Mouse (Mus musculus): ENCODE data around the gene Cnnm2. TPM values are rescaled to one million over a fixed set of nuclear protein-coding genes. Genes with fewer than 3 reads are reported as not detected.

The Cnnm2 gene
- polyA plus RNA-seq, 1 experiment from 2014 or later = 7.8 TPM

DNA sequence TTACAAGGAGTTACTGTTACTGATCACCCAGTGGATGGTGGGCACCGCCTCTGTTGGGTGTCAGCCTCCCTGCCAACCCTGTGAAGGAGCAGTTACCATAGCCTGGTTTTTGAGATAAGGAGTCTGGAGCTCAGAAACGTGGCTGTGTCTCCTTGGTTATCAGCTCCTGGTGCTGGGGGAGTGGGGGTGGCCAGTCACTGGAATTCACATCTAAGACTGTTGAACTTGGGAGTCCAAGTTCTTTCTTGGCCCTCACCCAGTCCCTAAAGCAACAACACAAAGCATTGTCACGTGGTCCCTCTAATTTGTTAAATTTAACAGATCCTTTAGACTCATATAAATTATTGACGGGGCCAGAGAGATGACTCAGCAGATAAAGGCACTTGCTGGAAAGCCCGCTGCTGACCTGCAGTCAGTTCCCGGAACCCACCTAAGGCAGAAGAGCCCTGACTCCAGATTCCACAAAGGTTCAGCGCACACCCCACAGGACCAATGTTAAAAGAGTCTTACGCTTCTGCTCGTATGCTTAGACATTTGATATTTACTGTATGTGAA is 88.1 kb downstream of the Cnnm2 start:
- Histone ChIP-seq H3K9me3 (replicated peaks) (no peaks in the 10 kb centered on the region), H3K27ac (replicated peaks) (no peak overlapping the region), H3K36me3 (no peaks in the 10 kb centered on the region), H3K4me3 (replicated peaks) (no peak overlapping the region), H3K9ac (replicated peaks) (no peak overlapping the region), H3K4me1 (no peaks in the 10 kb centered on the region), H3K27me3 (replicated peaks) (no peaks in the 10 kb centered on the region), H3K4me2 (no peak overlapping the region)
- 71% methylated on average over 9 of the region's 9 CpGs for WGBS
- ATAC-seq (ENCODE audit: low FRiP score) = no peak

GRCm38 (mm10) chr19:46856232-46856631 is 94.8 kb downstream of the Cnnm2 start:
- H3K36me3 ChIP-seq = no peaks in the 10 kb centered on the region
- peak overlapping the region; percentile 61; the same call in 1 of the 2 replicates for H3K27ac ChIP-seq (replicated peaks)
- peak overlapping the region; percentile 20; the same call in 1 of the 2 replicates for H3K4me2 ChIP-seq
- WGBS = 57% methylated on average over 6 of the region's 6 CpGs
- H3K4me3 ChIP-seq (replicated peaks) = no peak overlapping the region
- ATAC-seq (ENCODE audit: low FRiP score) = no peak
- peaks cover 17% of the 10 kb centered on the region for H3K4me1 ChIP-seq
- no peak overlapping the region for H3K9ac ChIP-seq (replicated peaks)
- H3K27me3 ChIP-seq (replicated peaks) = no peaks in the 10 kb centered on the region
- H3K9me3 ChIP-seq (replicated peaks) = no peaks in the 10 kb centered on the region

GRCm38 (mm10) chr19:46856780-46857179 is 95.4 kb downstream of the Cnnm2 start:
- peak; percentile 57; the same call in 1 of the 2 replicates for ATAC-seq (ENCODE audit: low FRiP score)
- H3K4me2 ChIP-seq = peak overlapping the region; percentile 20; the same call in 1 of the 2 replicates
- WGBS = 13% methylated on average over 10 of the region's 10 CpGs
- no peaks in the 10 kb centered on the region for H3K36me3 ChIP-seq
- no peaks in the 10 kb centered on the region for H3K27me3 ChIP-seq (replicated peaks)
- peaks cover 17% of the 10 kb centered on the region for H3K4me1 ChIP-seq
- peak overlapping the region; percentile 61; the same call in 1 of the 2 replicates for H3K27ac ChIP-seq (replicated peaks)
- no peaks in the 10 kb centered on the region for H3K9me3 ChIP-seq (replicated peaks)
- no peak overlapping the region for H3K4me3 ChIP-seq (replicated peaks)
- H3K9ac ChIP-seq (replicated peaks) = no peak overlapping the region

DNA sequence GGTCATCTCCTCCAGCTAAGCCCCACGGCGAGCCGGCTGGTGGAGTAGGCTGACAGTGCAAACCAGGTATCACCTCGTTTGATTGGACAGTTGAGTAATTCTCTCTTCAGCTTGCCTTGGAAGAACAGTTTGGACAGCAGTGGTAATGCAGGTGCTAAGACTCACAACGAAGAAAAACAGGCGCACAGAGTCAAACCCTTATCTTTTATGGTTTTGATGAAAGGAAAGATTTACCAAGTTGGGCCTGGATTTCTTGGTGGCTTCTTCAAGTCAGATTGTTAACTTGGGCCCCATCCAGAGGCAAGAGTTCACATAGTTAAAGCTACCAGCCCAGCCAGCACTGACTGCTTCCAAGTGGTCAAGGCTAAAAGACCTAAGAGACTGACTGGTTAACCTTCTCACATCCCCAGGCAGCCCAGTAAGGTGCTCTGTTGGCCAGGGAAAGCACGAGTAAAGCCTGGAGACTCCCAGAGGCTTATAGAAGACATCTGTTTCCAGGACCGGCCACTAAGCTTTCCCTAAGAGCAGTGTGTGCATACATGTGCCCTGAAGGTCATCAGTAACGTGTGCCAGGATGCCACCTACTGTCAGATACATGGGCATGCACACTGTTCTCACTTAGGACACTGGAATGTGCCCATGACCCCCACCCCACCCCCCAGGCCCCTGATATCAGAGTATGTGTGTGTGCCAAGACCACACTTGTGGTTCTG is 96.0 kb downstream of the Cnnm2 start:
- Histone ChIP-seq H3K9ac (replicated peaks) (no peak overlapping the region), H3K36me3 (no peaks in the 10 kb centered on the region), H3K4me3 (replicated peaks) (no peak overlapping the region), H3K4me2 (no peak overlapping the region), H3K27me3 (replicated peaks) (no peaks in the 10 kb centered on the region), H3K9me3 (replicated peaks) (no peaks in the 10 kb centered on the region), H3K4me1 (peaks cover 17% of the 10 kb centered on the region), H3K27ac (replicated peaks) (0 out of 2 replicates have a peak overlapping the region, but pooled peaks have one; percentile 13)
- ATAC-seq (ENCODE audit: low FRiP score) = peak; percentile 14; the same call in 1 of the 2 replicates
- WGBS = 64% methylated on average over 9 of the region's 9 CpGs

GRCm38 (mm10) chr19:46858200-46858599 is 96.8 kb downstream of the Cnnm2 start:
- Histone ChIP-seq H3K4me2 (no peak overlapping the region), H3K4me3 (replicated peaks) (no peak overlapping the region), H3K36me3 (no peaks in the 10 kb centered on the region), H3K27me3 (replicated peaks) (no peaks in the 10 kb centered on the region), H3K9me3 (replicated peaks) (no peaks in the 10 kb centered on the region), H3K27ac (replicated peaks) (no peak overlapping the region), H3K4me1 (peaks cover 17% of the 10 kb centered on the region), H3K9ac (replicated peaks) (no peak overlapping the region)
- 81% methylated on average over 7 of the region's 7 CpGs for WGBS
- ATAC-seq (ENCODE audit: low FRiP score) = no peak

- no peak overlapping the region for H3K9ac ChIP-seq (replicated peaks)
- no peak for ATAC-seq (ENCODE audit: low FRiP score)
- WGBS = 62% methylated on average over 3 of the region's 3 CpGs
- no peaks in the 10 kb centered on the region for H3K9me3 ChIP-seq (replicated peaks)
- no peak overlapping the region for H3K4me2 ChIP-seq
- peaks cover 3% of the 10 kb centered on the region for H3K4me1 ChIP-seq
- H3K27ac ChIP-seq (replicated peaks) = no peak overlapping the region
- no peak overlapping the region for H3K4me3 ChIP-seq (replicated peaks)
- no peaks in the 10 kb centered on the region for H3K27me3 ChIP-seq (replicated peaks)
- H3K36me3 ChIP-seq = 0 out of 2 replicates have a peak, but pooled peaks cover 2% of the 10 kb centered on the region
Measured at GRCm38 (mm10) chr19:46862556-46862955, 101.2 kb downstream of the Cnnm2 start.

- Histone ChIP-seq H3K4me1 (no peaks in the 10 kb centered on the region), H3K36me3 (0 out of 2 replicates have a peak, but pooled peaks cover 2% of the 10 kb centered on the region), H3K4me2 (no peak overlapping the region), H3K9me3 (replicated peaks) (no peaks in the 10 kb centered on the region), H3K4me3 (replicated peaks) (no peak overlapping the region), H3K9ac (replicated peaks) (no peak overlapping the region), H3K27me3 (replicated peaks) (no peaks in the 10 kb centered on the region), H3K27ac (replicated peaks) (no peak overlapping the region)
- 90% methylated on average over 17 of the region's 17 CpGs for WGBS
- ATAC-seq (ENCODE audit: low FRiP score) = no peak
Measured at GRCm38 (mm10) chr19:46863236-46863927, 102.0 kb downstream of the Cnnm2 start.

DNA sequence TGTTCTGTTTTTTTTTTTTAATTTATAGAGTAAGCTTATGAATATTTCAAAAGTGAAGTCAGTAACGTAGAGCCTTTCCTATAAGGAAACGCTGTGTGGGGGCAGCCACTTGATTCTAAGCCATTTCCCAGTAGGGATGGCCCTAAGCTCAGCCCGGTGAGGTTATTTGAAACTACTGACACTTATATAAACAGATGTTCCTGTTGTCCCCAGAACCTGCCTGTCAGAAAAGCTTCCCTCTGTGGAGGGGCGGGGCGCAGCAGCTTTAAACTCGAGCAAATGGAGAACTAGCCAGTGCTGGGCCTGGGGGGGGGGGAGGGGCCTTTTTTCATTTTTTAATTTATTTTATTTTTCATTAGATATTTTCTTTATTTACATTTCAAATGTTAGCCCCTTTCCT is 102.7 kb downstream of the Cnnm2 start:
- H3K36me3 ChIP-seq = 0 out of 2 replicates have a peak, but pooled peaks cover 2% of the 10 kb centered on the region
- WGBS = 66% methylated on average over 6 of the region's 6 CpGs
- H3K9me3 ChIP-seq (replicated peaks) = no peaks in the 10 kb centered on the region
- no peak overlapping the region for H3K27ac ChIP-seq (replicated peaks)
- no peak for ATAC-seq (ENCODE audit: low FRiP score)
- no peaks in the 10 kb centered on the region for H3K4me1 ChIP-seq
- H3K27me3 ChIP-seq (replicated peaks) = no peaks in the 10 kb centered on the region
- no peak overlapping the region for H3K9ac ChIP-seq (replicated peaks)
- no peak overlapping the region for H3K4me2 ChIP-seq
- H3K4me3 ChIP-seq (replicated peaks) = no peak overlapping the region

DNA sequence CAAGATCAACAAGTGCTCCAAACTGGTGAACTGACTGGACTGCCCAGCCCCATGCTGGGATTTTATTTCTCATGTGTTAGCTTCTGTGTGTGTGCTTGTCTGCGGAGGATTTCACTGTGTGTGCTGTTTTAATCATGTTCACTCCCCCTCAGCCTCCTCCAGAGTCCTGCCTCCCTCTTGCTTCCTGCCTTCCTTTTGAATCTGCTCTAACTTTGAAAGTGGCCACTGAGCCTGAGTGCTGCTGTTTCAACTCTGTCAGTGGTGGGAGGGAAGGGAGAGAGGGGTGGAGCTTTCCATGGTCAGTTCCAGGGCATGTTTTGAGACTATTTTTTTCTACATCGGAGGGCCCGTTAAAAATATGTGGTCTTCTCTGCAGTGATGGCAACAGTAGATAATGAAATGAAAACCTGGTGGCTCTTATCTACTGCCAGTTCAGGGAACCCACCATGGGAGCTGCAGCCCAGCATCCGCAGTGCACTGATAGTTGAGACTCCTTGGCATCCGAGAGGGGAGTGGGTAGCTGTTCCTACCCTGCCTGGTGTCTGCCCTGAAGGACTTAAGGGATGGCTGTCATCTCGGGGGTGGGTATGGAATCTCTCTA is 103.4 kb downstream of the Cnnm2 start:
- WGBS = 78% methylated on average over 6 of the region's 6 CpGs
- no peaks in the 10 kb centered on the region for H3K9me3 ChIP-seq (replicated peaks)
- no peaks in the 10 kb centered on the region for H3K27me3 ChIP-seq (replicated peaks)
- no peak overlapping the region for H3K4me2 ChIP-seq
- no peaks in the 10 kb centered on the region for H3K4me1 ChIP-seq
- H3K9ac ChIP-seq (replicated peaks) = no peak overlapping the region
- no peak for ATAC-seq (ENCODE audit: low FRiP score)
- H3K4me3 ChIP-seq (replicated peaks) = no peak overlapping the region
- no peak overlapping the region for H3K27ac ChIP-seq (replicated peaks)
- H3K36me3 ChIP-seq = 0 out of 2 replicates have a peak, but pooled peaks cover 2% of the 10 kb centered on the region

DNA sequence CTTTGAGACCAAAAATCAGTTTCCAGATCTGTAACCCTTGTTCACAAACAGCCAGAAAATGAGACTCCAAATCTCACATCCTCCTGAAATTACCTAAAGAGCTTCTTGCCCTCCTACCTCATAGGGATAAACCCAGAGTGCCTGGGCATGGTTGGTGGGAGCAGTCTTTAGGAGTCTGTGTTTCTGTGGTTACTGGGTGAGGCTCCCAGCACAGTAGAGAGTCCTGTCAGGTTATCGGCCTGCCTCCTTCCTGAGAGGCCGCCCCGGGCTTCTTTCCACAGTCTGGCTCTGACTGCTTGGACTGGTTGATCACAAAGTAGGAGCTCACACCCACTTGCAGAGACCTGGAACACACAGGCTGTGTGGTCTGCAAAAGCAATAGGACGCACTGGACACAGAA is 104.0 kb downstream of the Cnnm2 start:
- no peak for ATAC-seq (ENCODE audit: low FRiP score)
- Histone ChIP-seq H3K4me2 (no peak overlapping the region), H3K9me3 (replicated peaks) (no peaks in the 10 kb centered on the region), H3K4me3 (replicated peaks) (no peak overlapping the region), H3K9ac (replicated peaks) (no peak overlapping the region), H3K4me1 (no peaks in the 10 kb centered on the region), H3K36me3 (0 out of 2 replicates have a peak, but pooled peaks cover 2% of the 10 kb centered on the region), H3K27ac (replicated peaks) (no peak overlapping the region), H3K27me3 (replicated peaks) (no peaks in the 10 kb centered on the region)
- WGBS = 88% methylated on average over 4 of the region's 4 CpGs

- Histone ChIP-seq H3K4me1 (no peaks in the 10 kb centered on the region), H3K36me3 (0 out of 2 replicates have a peak, but pooled peaks cover 2% of the 10 kb centered on the region), H3K27me3 (replicated peaks) (no peaks in the 10 kb centered on the region), H3K9ac (replicated peaks) (no peak overlapping the region), H3K27ac (replicated peaks) (no peak overlapping the region), H3K4me2 (peak overlapping the region; percentile 31; the same call in 1 of the 2 replicates), H3K9me3 (replicated peaks) (no peaks in the 10 kb centered on the region), H3K4me3 (replicated peaks) (no peak overlapping the region)
- no peak for ATAC-seq (ENCODE audit: low FRiP score)
- WGBS = 59% methylated on average over 11 of the region's 11 CpGs
Measured at GRCm38 (mm10) chr19:46869049-46869448, 107.7 kb downstream of the Cnnm2 start.

Measured in neural tube, embryonic 15.5 days (tissue).